Mouse (Mus musculus): ENCODE results near the gene Mfsd12.

Gene Mfsd12

DNA sequence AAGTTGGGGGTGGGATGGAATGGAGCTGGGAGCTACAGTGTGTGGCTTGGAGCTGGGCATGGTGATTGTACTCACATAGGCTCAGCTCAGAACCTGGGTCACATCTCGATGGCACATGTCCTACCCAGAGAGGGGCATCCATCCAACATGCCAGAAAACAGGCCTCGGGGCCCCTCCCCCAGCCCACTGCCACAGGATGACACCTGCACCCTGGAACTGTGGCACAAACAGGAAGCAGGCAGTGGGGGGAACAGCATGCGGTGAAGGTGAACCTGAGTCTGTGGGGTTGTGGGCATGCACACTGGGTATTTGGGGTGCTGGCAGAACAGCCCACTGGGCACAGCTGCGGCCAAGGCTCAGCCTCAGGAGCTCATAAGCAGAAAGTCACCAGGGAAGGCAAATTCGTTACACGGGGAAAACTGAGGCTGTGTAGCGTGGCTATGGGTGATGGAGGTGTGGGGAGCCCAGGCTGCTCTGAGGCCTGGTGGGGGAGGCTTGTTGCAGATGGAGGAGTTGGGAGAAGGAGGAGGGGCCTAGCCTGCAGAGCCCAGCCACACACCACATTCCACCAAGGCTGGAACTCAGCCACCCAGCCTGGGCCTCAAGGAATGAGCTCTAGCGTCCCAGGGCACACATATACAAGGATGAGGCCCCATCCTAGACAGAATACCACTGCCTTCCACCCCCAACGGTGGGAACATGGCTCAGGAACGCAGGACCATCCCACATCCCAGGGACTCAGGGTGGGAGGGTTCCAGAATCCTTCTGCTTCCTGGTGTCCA is 27.9 kb upstream of the Mfsd12 start:
- no peak for DNase-seq (ENCODE audit: low read depth, low spot score)

DNA sequence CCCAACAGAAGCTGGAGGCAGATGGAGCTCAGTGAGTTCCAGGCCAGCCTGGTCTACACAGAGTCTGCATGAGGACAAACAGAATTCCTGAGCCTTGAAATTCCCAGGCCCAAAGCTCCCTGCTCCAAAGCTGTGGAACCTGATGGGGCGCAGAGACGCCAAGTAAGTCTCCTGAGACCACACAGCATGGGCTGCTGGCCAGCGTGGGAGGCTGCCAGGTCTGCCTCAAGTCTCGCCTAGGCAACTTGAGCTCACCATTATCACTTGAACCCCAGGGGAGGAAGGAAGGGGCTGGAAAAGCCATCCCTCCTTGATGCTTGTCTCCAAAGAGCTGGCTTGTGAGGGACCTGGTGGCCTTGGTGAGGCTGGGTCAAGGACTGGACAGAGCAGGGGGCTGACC is 27.3 kb upstream of the Mfsd12 start:
- no peak for DNase-seq (ENCODE audit: low read depth, low spot score)

DNA sequence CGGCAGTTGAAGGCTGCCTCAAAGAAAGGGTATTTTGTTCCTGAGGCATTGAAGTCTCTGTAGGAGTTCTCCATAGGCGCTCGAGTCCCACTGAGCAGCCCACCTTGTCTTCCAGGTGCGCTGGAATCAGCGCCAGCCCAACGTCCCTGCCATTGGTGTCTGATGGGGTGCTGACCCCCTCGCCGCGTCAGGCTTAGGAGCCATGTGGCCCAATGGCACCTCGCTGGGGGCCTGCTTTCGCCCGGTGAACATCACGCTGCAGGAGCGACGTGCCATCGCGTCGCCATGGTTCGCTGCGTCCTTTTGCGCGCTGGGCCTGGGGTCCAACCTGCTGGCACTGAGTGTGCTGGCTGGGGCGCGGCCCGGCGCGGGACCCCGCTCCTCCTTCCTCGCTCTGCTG is 25.0 kb upstream of the Mfsd12 start:
- no peak for DNase-seq (ENCODE audit: low read depth, low spot score)

GRCm38 (mm10) chr10:81334324-81334723 is 23.0 kb upstream of the Mfsd12 start:
- DNase-seq (ENCODE audit: low read depth, low spot score), result no peak

GRCm38 (mm10) chr10:81335393-81336340 is 21.6 kb upstream of the Mfsd12 start:
- no peak for DNase-seq (ENCODE audit: low read depth, low spot score)

GRCm38 (mm10) chr10:81336558-81336957 is 20.7 kb upstream of the Mfsd12 start:
- no peak for DNase-seq (ENCODE audit: low read depth, low spot score)

- no peak for DNase-seq (ENCODE audit: low read depth, low spot score)
Observed at GRCm38 (mm10) chr10:81340551-81341332, 16.5 kb upstream of the Mfsd12 start.

- no peak for DNase-seq (ENCODE audit: low read depth, low spot score)
Observed at GRCm38 (mm10) chr10:81341333-81341949, 15.8 kb upstream of the Mfsd12 start.

DNA sequence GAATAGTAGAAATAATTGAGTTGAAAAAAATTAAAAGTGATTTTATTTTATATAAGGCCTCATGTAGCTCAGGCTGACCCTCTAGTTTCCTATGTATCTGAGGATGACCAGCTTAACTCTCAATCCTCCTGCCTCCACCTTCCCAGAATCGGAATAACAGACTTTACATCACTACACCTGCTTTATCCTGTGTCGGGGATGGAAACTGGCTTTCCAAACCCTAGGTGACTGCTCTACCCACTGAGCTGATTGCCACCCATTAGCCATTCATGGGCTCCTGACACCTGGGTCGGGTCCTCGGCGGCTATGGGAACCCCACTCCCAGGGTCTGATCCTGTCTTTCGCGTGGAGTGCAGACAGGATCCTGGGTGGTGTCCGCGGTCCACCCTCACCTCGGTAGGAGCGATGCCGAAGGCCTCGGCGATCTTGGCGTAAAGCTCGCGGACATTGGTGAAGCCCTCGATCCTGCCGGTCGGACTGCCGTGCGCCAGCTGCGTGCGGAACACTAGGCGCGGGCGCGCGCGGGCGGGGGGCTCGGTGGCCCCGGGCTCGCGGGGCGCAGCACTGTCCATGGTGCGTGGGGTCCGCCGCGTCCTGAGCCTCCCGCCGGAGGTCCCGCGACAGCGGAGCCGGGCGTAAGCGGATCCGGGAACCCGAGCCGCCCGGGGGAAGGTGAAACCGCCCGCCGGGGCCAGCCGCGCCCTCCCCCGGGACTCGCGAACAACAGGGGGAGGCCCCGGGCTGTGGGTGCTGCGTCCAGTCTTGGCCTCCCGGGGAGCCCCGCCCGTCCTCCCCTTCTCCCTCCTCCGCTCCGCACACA is 14.4 kb upstream of the Mfsd12 start, which contains the start of gene Gipc3:
Gene Gipc3, minus strand, starts transcription at position 581 of the 820 bp plus-strand sequence.
- no peak for DNase-seq (ENCODE audit: low read depth, low spot score)

DNA sequence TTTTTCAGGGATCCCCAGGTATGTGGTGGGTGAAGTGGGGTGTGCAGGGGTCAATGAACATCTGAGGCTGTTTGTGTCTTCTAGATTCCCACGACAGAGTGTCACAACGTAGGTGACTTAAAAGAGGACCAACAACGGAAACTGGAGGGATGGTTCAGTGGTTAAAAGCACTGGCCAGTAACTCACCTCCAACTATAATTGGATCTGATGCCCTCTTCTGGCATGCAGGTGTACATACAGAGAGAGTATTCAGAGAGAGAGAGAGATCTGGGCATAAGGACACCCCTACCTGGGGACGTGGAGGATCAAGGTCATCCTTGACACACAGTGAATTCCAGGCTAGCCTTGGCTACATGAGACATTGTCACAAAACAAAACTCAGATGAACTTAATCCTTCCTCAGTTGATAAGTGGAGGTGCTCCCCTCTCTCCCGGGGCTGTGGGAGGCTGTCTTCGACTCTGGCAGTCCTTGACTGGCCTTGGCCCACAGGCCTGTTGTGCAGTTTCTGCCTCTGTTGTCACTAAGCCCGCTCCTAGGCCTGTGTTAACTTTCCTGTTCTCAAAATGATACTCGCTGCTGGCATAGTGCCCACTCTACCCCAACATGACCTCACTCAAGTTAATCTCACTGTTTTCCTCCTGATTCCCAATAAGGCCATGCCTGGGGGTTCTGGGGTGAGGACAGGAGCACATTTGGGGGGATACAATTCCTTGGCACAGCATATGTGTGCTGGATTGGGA is 12.7 kb upstream of the Mfsd12 start:
- DNase-seq (ENCODE audit: low read depth, low spot score), result no peak

DNA sequence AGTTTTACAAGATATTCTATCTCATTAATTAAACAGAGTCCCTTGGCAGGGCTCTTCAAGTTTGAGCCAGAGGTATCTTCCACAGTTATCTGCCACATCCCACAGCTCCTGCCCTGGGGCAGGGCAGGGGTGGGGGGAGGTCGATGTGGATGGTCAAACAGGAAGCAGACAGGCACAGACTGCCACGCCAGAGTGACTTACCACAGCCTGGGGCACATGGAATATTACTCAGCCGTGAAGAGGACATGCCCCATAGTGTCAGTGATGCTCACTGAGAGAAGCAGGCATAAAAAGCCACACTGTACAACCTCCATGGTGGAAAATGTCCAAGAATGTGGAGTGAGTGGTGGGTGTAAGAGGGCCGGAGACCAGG is 12.1 kb upstream of the Mfsd12 start:
- DNase-seq (ENCODE audit: low read depth, low spot score), result no peak

- DNase-seq (ENCODE audit: low read depth, low spot score), result peak; percentile 67
Observed at GRCm38 (mm10) chr10:81346453-81347067, 10.7 kb upstream of the Mfsd12 start.

- DNase-seq (ENCODE audit: low read depth, low spot score), result no peak
Observed at GRCm38 (mm10) chr10:81349146-81349545, 8.1 kb upstream of the Mfsd12 start.

GRCm38 (mm10) chr10:81349961-81350350 is 7.3 kb upstream of the Mfsd12 start:
- no peak for DNase-seq (ENCODE audit: low read depth, low spot score)

- peak; percentile 98 for DNase-seq (ENCODE audit: low read depth, low spot score)
Observed at GRCm38 (mm10) chr10:81350351-81351063, 6.8 kb upstream of the Mfsd12 start, which contains the start of gene Hmg20b. TSS of gene Hmg20b (minus strand) at chr10:81350480.

DNA sequence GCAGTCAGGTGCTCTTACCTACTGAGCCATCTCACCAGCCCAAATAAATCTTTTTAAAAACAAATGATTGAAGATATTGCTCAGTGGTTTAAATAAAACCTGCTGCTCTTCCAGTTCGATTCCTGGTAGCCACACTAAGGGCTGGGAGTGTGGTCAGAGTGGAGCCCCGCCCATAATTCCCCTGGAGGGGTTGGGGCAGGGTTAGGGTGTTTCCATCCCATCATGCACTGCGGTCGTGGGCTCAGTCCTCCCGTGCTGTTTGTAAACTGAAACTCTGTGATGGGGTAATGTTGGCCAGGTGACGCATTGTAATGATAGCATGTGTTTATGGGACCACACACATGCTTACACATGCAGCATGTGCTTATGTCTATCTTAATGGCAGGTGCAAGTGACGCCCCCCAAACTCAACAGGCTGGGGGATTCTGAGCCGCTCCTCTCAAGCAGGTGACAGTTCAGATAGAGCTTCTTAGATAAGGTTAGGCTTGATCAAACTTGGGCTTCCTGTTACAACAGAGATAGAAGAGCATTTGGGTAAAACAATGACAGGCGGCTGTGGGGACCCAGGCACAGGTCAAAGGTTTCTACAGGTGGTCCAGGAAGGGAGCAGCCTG is 5.5 kb upstream of the Mfsd12 start:
- DNase-seq (ENCODE audit: low read depth, low spot score), result no peak

DNA sequence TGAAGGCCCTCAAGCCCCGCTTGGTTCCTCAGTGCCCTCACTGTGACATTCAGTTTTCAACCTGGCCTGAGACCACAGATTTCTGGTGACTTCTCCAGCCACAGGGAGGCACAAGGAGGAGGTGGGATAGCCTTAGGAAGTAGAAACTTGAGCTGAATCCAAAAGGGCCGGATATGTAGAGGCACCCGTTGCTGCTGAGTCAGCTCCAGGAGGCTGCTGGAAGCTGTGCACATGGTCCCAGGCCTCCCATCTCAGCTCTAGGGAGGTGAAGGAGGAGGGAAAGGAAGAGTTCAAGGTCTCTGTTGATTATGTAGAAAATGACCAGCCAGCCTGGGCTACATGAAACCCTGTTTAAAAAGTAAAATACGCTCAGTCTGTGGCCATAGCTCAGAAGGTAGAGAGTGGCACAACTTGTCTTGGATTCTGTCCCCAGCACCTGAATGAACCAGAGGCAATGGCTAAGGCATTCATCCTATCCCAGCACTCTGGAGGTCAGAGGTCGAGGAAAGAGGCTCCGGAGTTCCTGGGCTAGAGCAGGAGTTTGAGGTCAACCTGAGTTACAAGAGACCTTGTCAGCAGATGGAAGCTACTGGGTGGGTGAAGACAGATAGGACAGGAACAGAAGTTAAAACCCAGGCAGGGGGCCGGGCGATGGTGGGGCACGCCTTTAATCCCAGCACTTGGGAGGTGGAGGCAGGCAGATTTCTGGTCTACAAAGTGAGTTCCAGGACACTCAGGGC is 2.4 kb upstream of the Mfsd12 start:
- DNase-seq (ENCODE audit: low read depth, low spot score), result no peak
